Mouse (Mus musculus) kidney, adult 2 months (tissue): ENCODE results near the gene Pdlim3.

Experiments used
- CTCF ChIP-seq: fragments of 200-500 bp; conservative IDR thresholded peaks from 2 replicates; pipeline ENCODE4 v1.5.1; 2011; ENCODE audit warnings: low read depth, mild to moderate bottlenecking, control low read depth, low read length, moderate library complexity, mixed read lengths; ENCODE audit not compliant: insufficient read depth, insufficient read length
- POLR2A ChIP-seq: fragments of 200-500 bp; IDR thresholded peaks from one replicate; pipeline ENCODE4 v1.6.1; 2011; ENCODE audit warnings: low read depth, low read length, control low read depth

DNA sequence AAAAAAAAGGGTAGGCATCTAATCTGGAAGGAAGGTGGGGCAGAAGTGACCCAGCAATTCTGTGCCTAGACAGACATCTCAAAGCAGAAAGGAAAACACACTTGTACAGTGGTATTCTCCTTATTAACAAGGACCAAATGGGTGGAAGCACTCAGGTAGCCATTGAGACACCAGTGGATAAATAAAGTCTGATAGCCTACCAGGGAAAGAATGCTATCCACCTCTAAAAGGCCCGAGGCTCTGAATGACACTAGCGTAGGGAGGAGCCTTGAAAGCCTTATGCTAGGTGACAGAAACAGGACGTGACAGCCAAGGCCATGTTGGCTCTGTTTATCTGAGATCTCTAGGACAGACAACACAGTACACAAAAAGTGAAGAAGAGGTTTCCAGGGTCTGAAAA, 31.2 kb downstream of the Pdlim3 start:
- TF ChIP-seq CTCF = no peak
- no peak for TF ChIP-seq POLR2A
